Mouse (Mus musculus) frontal cortex, postnatal 36 days (tissue): ENCODE measurements at regions not wholly inside any gene's neighbourhood (a gene's known extent, or its start where the extent isn't known, plus 50 kb on each side); places are given as distances from the start of the nearest gene placed in this dataset.

Source experiments
- DNase-seq, 2 experiments: peaks; one replicate each; pipeline ENCODE4 v3.0.0; 2022; ENCODE audit warnings: low spot score in 2 of 2

GRCm38 (mm10) chr16:86368449-86368848 is 466.8 kb upstream of the Adamts5 start:
- DNase-seq: no peak

- DNase-seq: no peak
Measured at GRCm38 (mm10) chr16:86366197-86366596, 464.6 kb upstream of the Adamts5 start.

GRCm38 (mm10) chr16:86361099-86361498 is 459.5 kb upstream of the Adamts5 start:
- no peak for DNase-seq

- DNase-seq: no peak
Measured at GRCm38 (mm10) chr16:86355036-86355435, 453.4 kb upstream of the Adamts5 start.

GRCm38 (mm10) chr16:86347753-86348152 is 446.1 kb upstream of the Adamts5 start:
- DNase-seq: no peak

- no peak for DNase-seq
Measured at GRCm38 (mm10) chr16:86346916-86347315, 445.3 kb upstream of the Adamts5 start.

- no peak for DNase-seq
Measured at GRCm38 (mm10) chr16:86340311-86340710, 438.7 kb upstream of the Adamts5 start.

GRCm38 (mm10) chr16:86325406-86325805 is 423.8 kb upstream of the Adamts5 start:
- no peak for DNase-seq

GRCm38 (mm10) chr16:86318898-86319297 is 417.3 kb upstream of the Adamts5 start:
- no peak for DNase-seq

GRCm38 (mm10) chr16:86309696-86310095 is 408.1 kb upstream of the Adamts5 start:
- DNase-seq: no peak

GRCm38 (mm10) chr16:86303869-86304268 is 402.2 kb upstream of the Adamts5 start:
- no peak for DNase-seq

- DNase-seq: no peak
Measured at GRCm38 (mm10) chr16:86302451-86303145, 401.0 kb upstream of the Adamts5 start.

- DNase-seq: no peak
Measured at GRCm38 (mm10) chr16:86294436-86294835, 392.8 kb upstream of the Adamts5 start.

- DNase-seq: no peak
Measured at GRCm38 (mm10) chr16:86281326-86281725, 379.7 kb upstream of the Adamts5 start.

- DNase-seq: no peak
Measured at GRCm38 (mm10) chr16:86277031-86277430, 375.4 kb upstream of the Adamts5 start.

- DNase-seq: no peak
Measured at GRCm38 (mm10) chr16:86261612-86262011, 360.0 kb upstream of the Adamts5 start.

GRCm38 (mm10) chr16:86252630-86253029 is 351.0 kb upstream of the Adamts5 start:
- DNase-seq: no peak

GRCm38 (mm10) chr16:86250021-86250420 is 348.4 kb upstream of the Adamts5 start:
- no peak for DNase-seq

GRCm38 (mm10) chr16:86244191-86244590 is 342.6 kb upstream of the Adamts5 start:
- DNase-seq: no peak

GRCm38 (mm10) chr16:86242766-86243510 is 341.3 kb upstream of the Adamts5 start:
- no peak for DNase-seq

- peak in 1 of 2 experiments; percentile 3 for DNase-seq
Measured at GRCm38 (mm10) chr16:86222997-86223396, 321.4 kb upstream of the Adamts5 start.

GRCm38 (mm10) chr16:86210547-86210946 is 308.9 kb upstream of the Adamts5 start:
- no peak for DNase-seq

- no peak for DNase-seq
Measured at GRCm38 (mm10) chr16:86209319-86209718, 307.7 kb upstream of the Adamts5 start.
